Mouse (Mus musculus) induced T-regulatory cell, adult 2 months (primary cell): ENCODE measurements around the gene Hacd2.

Source experiments
- DNase-seq: peaks from one replicate; pipeline ENCODE4 v3.0.0-alpha.2; 2012; ENCODE audit warnings: low read depth

Gene Hacd2

DNA sequence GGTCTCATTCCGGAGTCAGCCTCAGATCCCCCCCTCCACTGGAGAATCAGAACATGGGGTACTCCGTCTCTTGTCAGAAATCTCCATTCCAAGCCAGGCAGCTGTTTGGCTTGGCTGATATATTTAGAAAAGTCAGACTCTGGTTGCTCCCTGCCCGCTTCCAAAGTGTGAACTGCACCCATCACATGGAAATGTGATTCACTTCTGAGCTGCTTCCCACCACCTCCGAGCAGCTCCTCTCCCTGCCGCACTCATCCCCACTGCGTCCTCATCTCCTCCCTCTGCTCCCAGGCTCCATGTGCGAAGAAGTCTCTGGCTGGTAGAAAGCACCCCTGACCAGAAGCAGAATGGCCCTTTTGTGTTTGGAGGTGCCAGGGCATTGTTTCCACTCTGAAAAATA lies 95.2 kb downstream of the Hacd2 start:
- no peak for DNase-seq

DNA sequence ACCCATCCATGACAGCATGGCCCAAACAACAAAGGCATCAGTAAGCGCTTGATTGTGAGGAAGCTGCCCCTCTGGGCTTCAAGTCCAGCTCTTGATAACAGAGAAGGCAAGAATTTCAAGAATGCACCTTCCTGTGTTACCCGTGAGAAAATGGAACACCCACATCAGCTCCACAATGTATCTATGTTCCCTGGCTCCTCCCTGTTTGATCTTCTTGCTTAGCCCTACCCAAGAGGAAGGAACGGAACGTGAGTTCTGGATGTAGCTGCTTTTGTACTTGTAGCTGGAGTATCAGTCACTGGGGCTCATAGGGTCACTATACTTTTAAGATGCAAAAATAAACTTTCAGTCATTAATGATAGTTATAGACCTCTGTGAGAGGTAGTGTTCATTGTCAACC lies 98.4 kb downstream of the Hacd2 start:
- no peak for DNase-seq

- DNase-seq: no peak
Observed at GRCm38 (mm10) chr16:35127270-35127669, 105.0 kb downstream of the Hacd2 start.

GRCm38 (mm10) chr16:35130172-35130571 lies 107.9 kb downstream of the Hacd2 start:
- no peak for DNase-seq

- DNase-seq: no peak
Observed at GRCm38 (mm10) chr16:35139416-35139815, 117.2 kb downstream of the Hacd2 start.

DNA sequence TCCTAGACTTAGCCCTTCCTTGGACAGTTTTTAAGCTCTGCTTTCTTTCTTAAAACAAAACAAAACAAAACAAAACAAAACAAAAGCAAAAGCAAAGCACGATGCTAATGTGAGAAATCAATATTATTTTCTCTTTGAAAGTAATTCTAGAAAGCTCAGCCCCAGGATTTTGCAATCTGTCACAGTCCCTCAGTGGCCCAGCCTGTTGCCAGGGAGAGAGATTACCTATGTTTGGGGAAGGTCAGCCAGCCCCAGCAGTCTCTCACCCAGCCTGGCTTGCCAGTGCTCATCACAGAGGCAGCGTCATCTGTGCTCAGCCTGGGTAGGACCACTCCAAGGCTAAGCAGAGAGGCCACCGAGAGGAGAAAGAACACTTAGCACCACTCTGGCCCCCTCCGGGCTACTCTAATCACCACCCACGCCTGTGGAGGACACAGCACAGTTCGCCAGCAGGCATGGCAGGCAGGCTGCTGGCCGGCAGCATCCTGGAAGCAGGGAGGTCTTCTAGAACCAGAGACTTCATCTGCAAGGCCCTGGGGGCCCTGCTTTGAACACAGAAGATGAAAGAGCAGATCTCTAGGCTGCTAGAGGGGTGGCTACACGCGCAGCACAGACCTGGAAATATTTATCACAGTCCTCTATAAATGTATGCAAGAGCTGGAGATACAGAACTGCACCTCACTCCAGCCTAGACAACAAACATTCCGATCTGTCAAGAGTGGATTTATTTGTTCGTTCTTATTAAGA lies 117.8 kb downstream of the Hacd2 start:
- DNase-seq: no peak

GRCm38 (mm10) chr16:35140620-35140975 lies 118.4 kb downstream of the Hacd2 start:
- no peak for DNase-seq

GRCm38 (mm10) chr16:35141839-35142238 lies 119.6 kb downstream of the Hacd2 start:
- DNase-seq: no peak

DNA sequence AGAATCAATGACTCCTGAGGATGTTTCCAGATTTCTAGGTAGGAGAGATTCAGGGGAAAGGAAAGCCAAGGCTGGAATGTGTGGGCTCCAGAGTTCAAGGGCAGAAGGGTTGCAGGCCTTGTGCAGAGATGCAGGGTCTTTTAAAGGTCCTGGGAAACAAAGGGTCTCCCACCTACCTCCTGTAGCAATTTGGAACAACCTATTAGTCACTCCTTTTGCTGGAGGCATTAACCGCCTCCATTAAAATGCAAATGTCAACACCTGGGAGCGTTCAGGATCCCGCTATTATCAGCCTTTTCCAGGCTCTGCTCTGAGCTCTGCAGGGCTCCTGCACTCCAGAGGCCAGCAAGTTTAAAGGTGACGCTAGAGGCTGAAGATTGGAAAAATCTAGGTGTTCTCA lies 123.9 kb downstream of the Hacd2 start:
- no peak for DNase-seq

DNA sequence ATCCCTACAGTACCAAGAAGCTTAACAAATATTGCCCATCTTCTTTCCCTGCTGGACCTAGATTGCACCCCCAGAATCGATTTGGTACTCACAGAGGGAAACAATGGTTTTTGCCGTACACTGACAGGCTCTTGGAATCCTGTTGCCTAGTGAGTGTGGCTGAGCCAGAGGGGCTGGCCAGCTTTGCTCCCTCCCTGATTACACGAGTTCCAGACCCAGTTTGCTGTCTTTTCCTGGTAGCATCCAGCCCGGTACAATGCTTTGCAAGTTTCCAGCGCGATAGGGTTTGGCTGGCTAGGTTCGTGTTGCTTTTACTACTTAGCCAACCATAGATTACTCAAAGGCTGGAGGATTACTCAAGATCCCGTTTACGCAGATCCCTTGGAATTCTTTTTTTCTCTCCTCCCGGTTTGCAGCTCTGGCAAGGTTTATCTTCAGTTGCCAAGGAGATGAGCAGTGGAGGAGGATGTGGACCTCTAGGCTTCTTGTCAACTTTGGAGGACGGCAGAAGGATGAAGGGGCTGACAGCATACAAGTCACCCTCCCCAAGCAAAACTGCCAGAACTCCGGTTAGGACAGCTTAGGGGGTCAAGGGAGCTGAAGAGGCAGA lies 131.0 kb downstream of the Hacd2 start:
- no peak for DNase-seq

GRCm38 (mm10) chr16:35154245-35154640 lies 132.0 kb downstream of the Hacd2 start:
- no peak for DNase-seq

DNA sequence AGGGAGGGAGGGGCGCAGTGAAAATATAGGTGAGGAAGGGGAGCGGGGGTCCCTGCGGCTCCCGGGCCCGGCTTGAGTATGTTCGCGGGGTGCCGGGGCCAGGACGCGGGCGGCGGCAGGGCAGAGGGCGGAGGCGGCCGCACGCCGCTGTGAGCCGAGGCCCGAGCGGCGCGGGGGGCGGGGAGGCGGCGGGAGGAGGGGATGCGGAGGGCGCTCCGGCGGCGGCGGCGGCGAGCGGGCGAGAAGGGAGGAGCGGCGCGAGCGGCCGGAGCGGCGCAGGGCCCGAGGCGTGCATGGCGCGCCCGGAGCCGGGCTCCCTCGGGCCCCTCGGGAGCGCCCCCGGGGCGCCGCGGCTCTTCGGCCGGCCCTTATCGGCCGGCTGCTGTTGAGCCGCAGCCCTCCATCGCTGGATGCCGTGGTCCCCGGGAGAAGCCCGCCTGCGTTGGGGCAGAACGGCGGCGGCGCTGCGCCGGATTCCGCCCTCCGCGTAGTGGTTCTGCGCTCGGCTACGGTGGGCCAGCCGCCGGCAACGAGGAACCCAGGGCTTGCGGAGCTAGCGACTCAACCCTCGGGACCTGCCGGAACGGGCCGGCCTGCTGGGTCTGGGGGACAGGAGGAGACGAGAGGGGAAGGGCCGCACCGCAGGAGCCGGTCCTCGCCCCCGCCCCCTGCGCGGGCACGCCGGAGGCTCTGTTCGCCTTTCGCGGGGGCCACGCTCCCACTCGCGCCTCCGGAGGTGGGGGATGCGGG lies 132.6 kb downstream of the Hacd2 start, which contains the start of gene Adcy5:
Adcy5 (plus strand) TSS at position 237 of the 750 bp plus-strand sequence.
- DNase-seq: peak; percentile 4

- peak; percentile 13 for DNase-seq
Observed at GRCm38 (mm10) chr16:35155391-35156305, 133.4 kb downstream of the Hacd2 start.

DNA sequence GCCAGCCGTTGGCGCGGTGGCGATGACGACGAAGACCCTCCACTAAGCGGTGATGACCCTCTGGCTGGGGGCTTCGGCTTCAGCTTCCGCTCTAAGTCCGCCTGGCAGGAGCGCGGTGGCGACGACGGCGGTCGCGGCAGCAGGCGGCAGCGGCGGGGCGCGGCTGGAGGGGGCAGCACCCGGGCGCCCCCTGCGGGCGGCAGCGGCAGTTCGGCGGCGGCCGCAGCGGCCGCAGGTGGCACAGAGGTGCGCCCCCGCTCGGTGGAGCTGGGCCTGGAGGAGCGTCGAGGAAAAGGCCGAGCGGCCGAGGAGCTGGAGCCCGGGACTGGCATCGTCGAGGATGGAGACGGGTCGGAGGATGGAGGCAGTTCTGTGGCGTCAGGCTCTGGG lies 134.1 kb downstream of the Hacd2 start:
- DNase-seq: peak; percentile 45

GRCm38 (mm10) chr16:35156832-35157231 lies 134.6 kb downstream of the Hacd2 start:
- DNase-seq: no peak
